Mouse (Mus musculus): ENCODE data around the gene Nox4. TPM values are rescaled to one million over a fixed set of nuclear protein-coding genes. Genes with fewer than 3 reads are reported as not detected.
"Not testable (repeated sequence)": the region's sequence is repeated elsewhere in the genome, so short reads cannot be mapped to it uniquely, and the experiment has no call there.

Gene Nox4
- polyA plus RNA-seq, 1 experiment from 2014 or later, result 2.5 TPM

DNA sequence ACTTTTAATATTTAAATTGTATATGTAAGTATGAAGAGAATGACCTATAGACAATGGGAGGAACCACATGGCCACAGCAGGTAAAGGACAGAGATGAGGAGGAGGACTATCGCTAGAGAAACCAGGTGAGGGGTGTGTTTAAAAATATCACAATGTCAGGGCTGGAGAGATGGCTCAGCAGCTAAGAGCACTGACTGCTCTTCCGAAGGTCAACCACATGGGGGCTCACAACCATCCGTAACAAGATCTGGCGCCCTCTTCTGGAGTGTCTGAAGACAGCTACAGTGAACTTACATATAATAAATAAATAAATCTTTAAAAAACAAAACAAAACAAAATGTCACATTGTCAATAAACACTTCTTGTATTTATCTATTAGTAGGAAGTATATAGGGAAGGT is 165.5 kb downstream of the Nox4 start:
- peak; percentile 58; the same call in 1 of the 2 replicates for ATAC-seq (ENCODE audit: insufficient read depth, low FRiP score, low TSS enrichment)
- not testable (repeated sequence) for DNase-seq (ENCODE audit: low spot score)

DNA sequence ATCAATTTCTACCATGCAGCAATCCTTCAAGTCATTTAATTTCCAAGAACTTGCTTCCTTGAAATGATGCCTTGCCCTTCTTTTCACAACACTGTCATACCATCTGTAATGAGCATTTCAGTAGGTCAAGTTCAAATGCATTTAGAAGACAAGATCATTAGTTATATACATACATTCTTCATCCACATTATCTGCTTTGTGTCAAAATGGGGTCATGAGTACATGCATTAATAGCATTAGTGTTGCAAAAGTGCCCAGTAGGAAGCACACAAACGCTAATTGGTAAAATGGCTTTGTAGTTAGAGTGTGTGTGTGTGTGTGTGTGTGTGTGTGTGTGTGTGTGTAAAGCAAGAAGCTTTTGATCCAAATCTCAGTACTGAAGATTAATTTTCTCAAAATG is 167.4 kb downstream of the Nox4 start:
- ATAC-seq (ENCODE audit: insufficient read depth, low FRiP score, low TSS enrichment), result no peak
- Histone ChIP-seq H3K36me3 (ENCODE audit: control insufficient read depth, insufficient read depth, low read length) (no peaks in the 10 kb centered on the region), H3K4me1 (ENCODE audit: control insufficient read depth, insufficient read depth, low read length) (no peaks in the 10 kb centered on the region), H3K4me3 (ENCODE audit: low read depth, low read length) (no peak overlapping the region), H3K9ac (ENCODE audit: low read length) (no peak overlapping the region), H3K27me3 (ENCODE audit: control insufficient read depth, insufficient read depth, low read length) (no peaks in the 10 kb centered on the region), H3K4me2 (ENCODE audit: low read depth) (no peak overlapping the region), H3K27ac (ENCODE audit: low read depth, low read length) (no peak overlapping the region), H3K9me3 (ENCODE audit: control insufficient read depth, low read length) (no peaks in the 10 kb centered on the region)
- 84% methylated on average over 1 of the region's 1 CpGs for WGBS
- no peak for DNase-seq (ENCODE audit: low spot score)

More for the DNA sequence above, 165.5 kb downstream of the Nox4 start:
- H3K4me3 ChIP-seq (ENCODE audit: low read depth, low read length); H3K9me3 ChIP-seq (ENCODE audit: control insufficient read depth, low read length); H3K27ac ChIP-seq (ENCODE audit: low read depth, low read length); H3K4me2 ChIP-seq (ENCODE audit: low read depth); H3K9ac ChIP-seq (ENCODE audit: low read length); H3K27me3 ChIP-seq (ENCODE audit: control insufficient read depth, insufficient read depth, low read length); H3K4me1 ChIP-seq (ENCODE audit: control insufficient read depth, insufficient read depth, low read length); H3K36me3 ChIP-seq (ENCODE audit: control insufficient read depth, insufficient read depth, low read length): not testable (repeated sequence)
- 13% methylated on average over 4 of the region's 4 CpGs for WGBS

Other genes starting within 250 kb of the Nox4 start
- not detected in 2 replicates for gene Vmn2r79, start 250.0 kb upstream of the Nox4 start, polyA plus RNA-seq (2014; fragmentation: Nextera tagmentation; extraction: Ambion mirVana)
- gene Tyr, start 247.4 kb downstream of the Nox4 start, polyA plus RNA-seq (2014; fragmentation: Nextera tagmentation; extraction: Ambion mirVana), result 0.16 and 0.22 TPM in 2 replicates